In genomic region chr8:24386462-24386861, GRCm38 (mm10) we compare ENCODE assay signal across 8 mouse cellular contexts.
A peak's percentile ranks its signal among the peaks of the same experiment; 100 is the strongest.
DNase-seq lines count a peak whose midpoint lies in the region; ATAC-seq lines count a peak whose summit lies in the region.

No protein-coding gene starts in this region.

- H3K4me3 ChIP-seq in kidney, embryonic 15.5 days (replicated peaks), result no peak overlapping the region
- no peak overlapping the region for H3K4me3 ChIP-seq in neural tube, embryonic 11.5 days (ENCODE audit: low read depth, low read length)

- peak; percentile 30 for DNase-seq in kidney, adult 11 months
- peak; percentile 14 for DNase-seq in c-Kit-positive CD71-positive TER-119-positive erythroid progenitor cells, embryonic 14.5 days (ENCODE audit: low spot score)
- DNase-seq in forelimb bud, embryonic 11.5 days (ENCODE audit: low read depth, low spot score), result peak; percentile 85
- DNase-seq in induced T-regulatory cell, adult 2 months (ENCODE audit: low read depth), result peak; percentile 2
- DNase-seq in left cerebral cortex, postnatal 4 days, result peak; percentile 84
- DNase-seq in neural tube, embryonic 11.5 days (ENCODE audit: low spot score), result peak; percentile 83
- peak; percentile 44 for DNase-seq in testis, postnatal 14 days (ENCODE audit: low spot score)

- no peaks in the 10 kb centered on the region for H3K36me3 ChIP-seq in kidney, embryonic 15.5 days
- H3K36me3 ChIP-seq in neural tube, embryonic 11.5 days (ENCODE audit: control insufficient read depth, insufficient read depth, low read length), result no peaks in the 10 kb centered on the region

- H3K4me1 ChIP-seq in kidney, embryonic 15.5 days, result peaks cover 18% of the 10 kb centered on the region
- H3K4me1 ChIP-seq in neural tube, embryonic 11.5 days (ENCODE audit: control insufficient read depth, insufficient read depth, low read length), result no peaks in the 10 kb centered on the region

- WGBS in kidney, embryonic 15.5 days, result 4% methylated on average over 3 of the region's 3 CpGs
- WGBS in neural tube, embryonic 11.5 days, result 8% methylated on average over 3 of the region's 3 CpGs

- no peak overlapping the region for H3K27ac ChIP-seq in kidney, embryonic 15.5 days
- no peak overlapping the region for H3K27ac ChIP-seq in neural tube, embryonic 11.5 days (ENCODE audit: low read depth, low read length)

- H3K4me2 ChIP-seq in kidney, embryonic 15.5 days, result no peak overlapping the region
- H3K4me2 ChIP-seq in neural tube, embryonic 11.5 days (ENCODE audit: low read depth), result no peak overlapping the region

- intact Hi-C loops in left cerebral cortex, postnatal 4 days (cut with DNase I), result loop anchor here (2.0 kb wide), 1 partner anchor 790 kb away; no protein-coding TSS in a partner anchor

- H3K27me3 ChIP-seq in kidney, embryonic 15.5 days, result peaks cover 9% of the 10 kb centered on the region; the same call in 1 of the 2 replicates
- no peaks in the 10 kb centered on the region for H3K27me3 ChIP-seq in neural tube, embryonic 11.5 days (ENCODE audit: control insufficient read depth, insufficient read depth, low read length)

- no peak overlapping the region for H3K9ac ChIP-seq in kidney, embryonic 15.5 days
- H3K9ac ChIP-seq in neural tube, embryonic 11.5 days (ENCODE audit: low read length), result no peak overlapping the region

- no peaks in the 10 kb centered on the region for H3K9me3 ChIP-seq in kidney, embryonic 15.5 days (replicated peaks)
- H3K9me3 ChIP-seq in neural tube, embryonic 11.5 days (ENCODE audit: control insufficient read depth, low read length), result no peaks in the 10 kb centered on the region

- ATAC-seq in kidney, embryonic 15.5 days (replicated peaks; ENCODE audit: low FRiP score), result no peak
- ATAC-seq in neural tube, embryonic 11.5 days (ENCODE audit: insufficient read depth, low FRiP score, low TSS enrichment), result no peak

Comparison
In these comparisons a context has a peak if more than half of its experiments do, and no peak if none do; other contexts are left out.
1. DNase-seq: peak in every context shown above with its lines; median percentile 85 in forelimb bud, embryonic 11.5 days; 84 in left cerebral cortex, postnatal 4 days; 83 in neural tube, embryonic 11.5 days; 44 in testis, postnatal 14 days; 30 in kidney, adult 11 months; 14 in c-Kit-positive CD71-positive TER-119-positive erythroid progenitor cells, embryonic 14.5 days; 2 in induced T-regulatory cell, adult 2 months.